Mouse (Mus musculus) forebrain, embryonic 12.5 days (tissue): ENCODE measurements around the gene Tmem38b. TPM values are rescaled to one million over a fixed set of nuclear protein-coding genes. Genes with fewer than 3 reads are reported as not detected.
A peak's percentile ranks its signal among the peaks of the same experiment; 100 is the strongest.

ENCODE experiments used
- ATAC-seq: fragments of 200-750 bp; cut with Nextera tagmentation; 2 replicates; pipeline ENCODE4 v1.8.0; 2017; ENCODE audit warnings: moderate TSS enrichment; ENCODE audit not compliant: low FRiP score
- H3K27ac ChIP-seq: fragments of 300-500 bp; sonication (generic); 2 replicates; pipeline ENCODE4 v1.5.1; 2016; ENCODE audit warnings: mild to moderate bottlenecking
- H3K27me3 ChIP-seq: fragments of 300-500 bp; sonication (generic); 2 replicates; pipeline ENCODE4 v1.6.1; 2016; ENCODE audit warnings: mild to moderate bottlenecking
- H3K36me3 ChIP-seq: fragments of 300-500 bp; sonication (generic); replicated peaks from 2 replicates; pipeline ENCODE4 v1.6.1; 2016; ENCODE audit warnings: mild to moderate bottlenecking
- H3K4me1 ChIP-seq: fragments of 300-500 bp; sonication (generic); 2 replicates; pipeline ENCODE4 v1.6.1; 2016
- H3K4me2 ChIP-seq: fragments of 300-500 bp; sonication (generic); 2 replicates; pipeline ENCODE4 v1.6.1; 2016; ENCODE audit warnings: mild to moderate bottlenecking, moderate library complexity
- H3K4me3 ChIP-seq: fragments of 300-500 bp; sonication (generic); replicated peaks from 2 replicates; pipeline ENCODE4 v1.5.1; 2016; ENCODE audit warnings: mild to moderate bottlenecking
- H3K9ac ChIP-seq: fragments of 300-500 bp; sonication (generic); 2 replicates; pipeline ENCODE4 v1.6.1; 2016; ENCODE audit warnings: mild to moderate bottlenecking
- H3K9me3 ChIP-seq: fragments of 300-500 bp; sonication (generic); 2 replicates; pipeline ENCODE4 v1.6.1; 2016
- WGBS: fragments of 180-500 bp; shearing (Covaris S2); methylation state at CpG from one replicate; pipeline ENCODE4 v1.1.7; 2016; 5-methylcytosine and 5-hydroxymethylcytosine counted together
- polyA plus RNA-seq: library from polyadenylated mRNA; unstranded; fragments of >200 nt; fragmentation: Nextera tagmentation; extraction: Ambion mirVana; gene quantifications from 2 replicates; pipeline ENCODE4 v1.2.1, GENCODE M21; 2016

The Tmem38b gene
- polyA plus RNA-seq = 7.7 and 8.1 TPM in 2 replicates

- Histone ChIP-seq H3K36me3 (no peaks in the 10 kb centered on the region), H3K4me2 (peak within 1 kb of the TSS; percentile 73), H3K4me1 (peaks cover 6% of the 10 kb centered on the region), H3K4me3 (peak within 1 kb of the TSS; percentile 86), H3K9me3 (no peaks in the 10 kb centered on the region), H3K27me3 (no peaks in the 10 kb centered on the region), H3K9ac (peak within 1 kb of the TSS; percentile 77), H3K27ac (0 out of 2 replicates have a peak within 1 kb of the TSS, but pooled peaks have one; percentile 42)
- ATAC-seq = peak; percentile 92
- 1% methylated on average over 54 of the region's 55 CpGs for WGBS
Observed at GRCm38 (mm10) chr4:53825821-53826605, at the start of gene Tmem38b. Gene Tmem38b, plus strand, starts transcription at chr4:53826045.

- Histone ChIP-seq H3K4me2 (no peak overlapping the region), H3K27me3 (peaks cover 56% of the 10 kb centered on the region), H3K4me1 (peaks cover 29% of the 10 kb centered on the region), H3K36me3 (no peaks in the 10 kb centered on the region), H3K4me3 (no peak overlapping the region), H3K9ac (no peak overlapping the region), H3K27ac (no peak overlapping the region), H3K9me3 (no peaks in the 10 kb centered on the region)
- 27% methylated on average over 4 of the region's 4 CpGs for WGBS
- ATAC-seq = no peak
Observed at GRCm38 (mm10) chr4:53781396-53781795, 44.4 kb upstream of the Tmem38b start.

- no peaks in the 10 kb centered on the region for H3K9me3 ChIP-seq
- H3K27me3 ChIP-seq = peaks cover 45% of the 10 kb centered on the region
- no peaks in the 10 kb centered on the region for H3K36me3 ChIP-seq
- H3K4me3 ChIP-seq = no peak overlapping the region
- H3K9ac ChIP-seq = no peak overlapping the region
- ATAC-seq = peak; percentile 31; the same call in 1 of the 2 replicates
- H3K27ac ChIP-seq = no peak overlapping the region
- WGBS = 3% methylated on average over 14 of the region's 14 CpGs
- peaks cover 32% of the 10 kb centered on the region for H3K4me1 ChIP-seq
- H3K4me2 ChIP-seq = no peak overlapping the region; the same call in 1 of the 2 replicates
Observed at GRCm38 (mm10) chr4:53782216-53783070, 43.4 kb upstream of the Tmem38b start.

DNA sequence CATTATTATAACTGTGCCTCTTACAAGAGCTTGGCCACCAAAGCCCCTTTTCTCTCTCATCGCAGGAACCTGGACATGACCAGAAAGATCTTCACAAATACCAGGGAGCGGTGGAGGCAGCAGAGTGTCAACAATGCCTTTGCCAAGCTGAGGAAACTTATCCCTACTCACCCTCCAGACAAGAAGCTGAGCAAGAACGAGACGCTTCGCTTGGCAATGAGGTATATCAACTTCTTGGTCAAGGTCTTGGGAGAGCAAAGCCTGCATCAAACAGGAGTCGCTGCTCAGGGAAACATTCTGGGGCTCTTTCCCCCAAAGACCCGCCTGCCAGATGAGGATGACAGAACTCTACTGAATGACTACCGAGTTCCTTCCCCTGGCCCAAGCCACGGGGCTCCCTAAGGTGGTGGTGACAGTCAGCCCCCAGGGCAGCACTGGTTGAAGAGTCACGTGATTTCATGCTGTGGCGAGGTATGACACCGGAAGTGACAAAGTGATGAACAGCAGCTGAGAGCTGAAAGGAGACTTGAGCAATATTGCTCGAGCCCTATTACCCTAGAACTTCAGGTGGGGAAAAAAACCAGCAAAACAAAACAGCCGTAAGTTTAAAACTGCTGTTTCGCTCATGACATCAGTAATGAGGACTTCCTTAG, 40.0 kb upstream of the Tmem38b start:
- ATAC-seq = no peak
- WGBS = 88% methylated on average over 15 of the region's 15 CpGs
- Histone ChIP-seq H3K9ac (no peak overlapping the region), H3K27me3 (peaks cover 17% of the 10 kb centered on the region; the same call in 1 of the 2 replicates), H3K4me3 (no peak overlapping the region), H3K9me3 (no peaks in the 10 kb centered on the region), H3K4me1 (peaks cover 15% of the 10 kb centered on the region), H3K36me3 (no peaks in the 10 kb centered on the region), H3K4me2 (no peak overlapping the region), H3K27ac (no peak overlapping the region)

DNA sequence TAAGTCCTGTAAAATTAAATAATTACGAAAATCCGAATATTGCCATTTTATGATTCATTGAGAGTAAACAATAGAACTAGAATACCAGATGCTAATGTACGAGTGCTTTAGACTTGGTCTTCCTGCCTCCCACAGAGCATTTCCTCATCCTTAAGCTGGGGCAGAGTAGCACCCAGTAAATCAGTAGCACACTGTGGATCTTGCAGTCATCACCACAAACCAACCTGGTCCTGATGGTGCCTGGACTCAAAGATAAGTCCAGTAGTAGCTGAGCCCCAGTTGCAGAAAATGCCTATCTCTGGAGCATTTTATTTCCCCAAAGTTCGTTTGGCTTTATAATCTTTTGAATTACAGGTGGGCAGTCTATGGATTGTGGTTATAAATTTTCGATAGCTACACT, 39.0 kb upstream of the Tmem38b start:
- Histone ChIP-seq H3K9ac (no peak overlapping the region), H3K36me3 (no peaks in the 10 kb centered on the region), H3K9me3 (no peaks in the 10 kb centered on the region), H3K4me2 (no peak overlapping the region), H3K4me3 (no peak overlapping the region), H3K27ac (no peak overlapping the region), H3K4me1 (peaks cover 15% of the 10 kb centered on the region), H3K27me3 (peaks cover 17% of the 10 kb centered on the region; the same call in 1 of the 2 replicates)
- ATAC-seq = no peak
- WGBS = 74% methylated on average over 5 of the region's 5 CpGs

DNA sequence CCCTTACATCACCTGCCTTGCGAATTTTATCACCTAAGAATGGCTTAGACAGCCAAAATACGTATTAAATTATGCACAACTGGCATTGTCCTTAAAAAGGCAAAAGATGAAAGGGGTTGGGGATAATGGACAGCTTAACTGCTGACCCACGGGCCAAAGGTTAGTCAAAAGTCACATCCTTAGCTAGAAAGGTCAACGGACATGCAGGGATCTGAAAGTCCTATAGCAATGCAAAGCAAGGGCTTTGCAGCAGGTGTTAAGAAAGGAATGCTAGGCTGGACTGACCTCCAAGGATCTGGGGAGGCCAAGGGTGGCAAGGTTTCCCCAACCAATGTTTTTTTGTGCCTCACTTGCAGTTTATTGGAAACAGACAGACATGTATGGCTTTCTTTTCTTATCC, 36.5 kb upstream of the Tmem38b start:
- Histone ChIP-seq H3K36me3 (no peaks in the 10 kb centered on the region), H3K4me2 (no peak overlapping the region), H3K9ac (no peak overlapping the region), H3K4me3 (no peak overlapping the region), H3K27me3 (peaks cover 15% of the 10 kb centered on the region; the same call in 1 of the 2 replicates), H3K27ac (no peak overlapping the region), H3K4me1 (peaks cover 7% of the 10 kb centered on the region; the same call in 1 of the 2 replicates), H3K9me3 (no peaks in the 10 kb centered on the region)
- WGBS = 2% methylated on average over 4 of the region's 4 CpGs
- no peak for ATAC-seq

- Histone ChIP-seq H3K9me3 (no peaks in the 10 kb centered on the region), H3K4me3 (no peak overlapping the region), H3K4me1 (peaks cover 34% of the 10 kb centered on the region), H3K4me2 (no peak overlapping the region), H3K36me3 (no peaks in the 10 kb centered on the region), H3K9ac (no peak overlapping the region), H3K27ac (no peak overlapping the region), H3K27me3 (peaks cover 3% of the 10 kb centered on the region; the same call in 1 of the 2 replicates)
- WGBS = 93% methylated on average over 5 of the region's 5 CpGs
- ATAC-seq = no peak
Observed at GRCm38 (mm10) chr4:53794257-53794966, 31.4 kb upstream of the Tmem38b start.

GRCm38 (mm10) chr4:53795086-53795485, 30.8 kb upstream of the Tmem38b start:
- Histone ChIP-seq H3K27me3 (peaks cover 3% of the 10 kb centered on the region; the same call in 1 of the 2 replicates), H3K27ac (no peak overlapping the region), H3K4me2 (no peak overlapping the region), H3K36me3 (no peaks in the 10 kb centered on the region), H3K4me3 (no peak overlapping the region), H3K9ac (no peak overlapping the region), H3K4me1 (peaks cover 41% of the 10 kb centered on the region), H3K9me3 (no peaks in the 10 kb centered on the region)
- no peak for ATAC-seq
- WGBS = 11% methylated on average over 2 of the region's 2 CpGs

- 83% methylated on average over 2 of the region's 2 CpGs for WGBS
- H3K27ac ChIP-seq = no peak overlapping the region
- H3K4me1 ChIP-seq = peaks cover 46% of the 10 kb centered on the region
- H3K36me3 ChIP-seq = no peaks in the 10 kb centered on the region
- no peak overlapping the region for H3K9ac ChIP-seq
- no peak for ATAC-seq
- H3K27me3 ChIP-seq = no peaks in the 10 kb centered on the region
- H3K9me3 ChIP-seq = no peaks in the 10 kb centered on the region
- no peak overlapping the region for H3K4me3 ChIP-seq
- no peak overlapping the region for H3K4me2 ChIP-seq
Observed at GRCm38 (mm10) chr4:53795706-53796105, 30.1 kb upstream of the Tmem38b start.

DNA sequence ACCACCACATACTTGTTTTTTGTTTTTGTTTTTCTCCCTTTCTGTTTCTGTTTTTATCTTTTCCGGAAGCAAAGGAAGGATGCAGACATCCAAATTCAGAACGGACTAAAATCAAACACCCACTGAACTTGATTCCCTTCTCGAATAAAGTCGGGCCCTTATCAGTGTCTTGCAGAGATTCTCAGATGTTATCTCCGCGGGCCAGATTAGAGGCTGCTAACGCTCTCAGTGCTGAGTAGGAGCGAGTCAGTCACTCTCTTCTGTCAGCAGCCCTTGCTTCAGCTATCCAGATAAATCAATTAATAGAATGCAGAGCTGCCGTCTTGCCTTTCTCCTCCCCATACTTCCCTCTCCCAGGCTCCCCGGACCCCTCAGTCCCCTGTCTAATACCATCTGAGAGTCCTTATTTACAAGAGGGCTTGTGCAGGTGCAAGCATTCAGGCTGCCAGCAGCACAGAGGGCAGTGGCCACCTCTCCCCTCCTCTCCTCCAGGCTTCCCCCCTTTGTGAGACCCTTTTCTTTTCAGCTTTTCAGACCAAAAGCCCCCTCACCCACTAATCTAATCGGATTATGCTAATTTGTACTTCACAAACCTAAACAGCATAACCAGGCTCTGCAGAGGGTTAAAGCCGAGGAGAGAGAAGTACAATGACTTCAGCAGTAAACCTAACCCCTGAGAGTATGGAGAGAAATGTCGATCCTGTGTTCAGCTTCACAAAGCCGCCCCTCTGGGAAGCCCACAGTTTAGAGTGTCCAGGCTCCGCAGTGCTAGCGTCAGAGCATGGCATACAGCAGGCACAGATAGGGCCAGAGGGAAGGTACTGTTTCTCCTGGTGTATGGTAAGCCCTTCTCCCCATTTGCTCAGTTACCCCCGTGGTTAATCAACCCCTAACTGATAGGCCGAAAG, 28.7 kb upstream of the Tmem38b start:
- Histone ChIP-seq H3K36me3 (no peaks in the 10 kb centered on the region), H3K9ac (peak overlapping the region; percentile 36; the same call in 1 of the 2 replicates), H3K4me2 (peak overlapping the region; percentile 43), H3K4me1 (peaks cover 46% of the 10 kb centered on the region), H3K9me3 (no peaks in the 10 kb centered on the region), H3K27me3 (no peaks in the 10 kb centered on the region), H3K4me3 (peak overlapping the region; percentile 16), H3K27ac (peak overlapping the region; percentile 74)
- peak; percentile 85 for ATAC-seq
- 2% methylated on average over 18 of the region's 18 CpGs for WGBS
